Mouse (Mus musculus) right cerebral cortex, adult 18-20 months (tissue): ENCODE measurements around the gene Lypd4.
A peak's percentile ranks its signal among the peaks of the same experiment; 100 is the strongest.
"Not testable (repeated sequence)": the region's sequence is repeated elsewhere in the genome, so short reads cannot be mapped to it uniquely, and the experiment has no call there.

Experiments used
- DNase-seq: peaks from one replicate; pipeline ENCODE4 v3.0.0; 2022; ENCODE audit warnings: mixed read lengths

The Lypd4 gene

GRCm38 (mm10) chr7:24869532-24870165 is at the start of gene Lypd4, which contains the start of gene Dmrtc2:
Gene Lypd4 (minus strand): TSS chr7:24869941.
Gene Dmrtc2 (plus strand): TSS chr7:24870057.
- DNase-seq: no peak

- DNase-seq: no peak
Measured at GRCm38 (mm10) chr7:24918763-24919323, 49.1 kb upstream of the Lypd4 start.

- DNase-seq: no peak
Measured at GRCm38 (mm10) chr7:24912480-24912879, 42.7 kb upstream of the Lypd4 start.

- DNase-seq: no peak
Measured at GRCm38 (mm10) chr7:24907211-24907748, 37.5 kb upstream of the Lypd4 start.

GRCm38 (mm10) chr7:24906551-24906950 is 36.8 kb upstream of the Lypd4 start:
- DNase-seq: no peak

- peak; percentile 40 for DNase-seq
Measured at GRCm38 (mm10) chr7:24904936-24905335, 35.2 kb upstream of the Lypd4 start.

- DNase-seq: peak; percentile 99
Measured at GRCm38 (mm10) chr7:24904070-24904483, 34.3 kb upstream of the Lypd4 start.

GRCm38 (mm10) chr7:24903444-24903825 is 33.7 kb upstream of the Lypd4 start:
- no peak for DNase-seq

GRCm38 (mm10) chr7:24902630-24903443 is 33.1 kb upstream of the Lypd4 start, which contains the start of gene Arhgef1:
Gene Arhgef1 (plus strand): TSS chr7:24902912.
- DNase-seq: peak; percentile 33

GRCm38 (mm10) chr7:24902264-24902629 is 32.5 kb upstream of the Lypd4 start:
- no peak for DNase-seq

GRCm38 (mm10) chr7:24901842-24902241 is 32.1 kb upstream of the Lypd4 start:
- no peak for DNase-seq

GRCm38 (mm10) chr7:24901114-24901513 is 31.4 kb upstream of the Lypd4 start:
- DNase-seq: no peak

- no peak for DNase-seq
Measured at GRCm38 (mm10) chr7:24897959-24898358, 28.2 kb upstream of the Lypd4 start.

- no peak for DNase-seq
Measured at GRCm38 (mm10) chr7:24897224-24897623, 27.5 kb upstream of the Lypd4 start, which contains the start of gene Cd79a. Gene Cd79a (plus strand): TSS chr7:24897381.

GRCm38 (mm10) chr7:24896269-24896668 is 26.5 kb upstream of the Lypd4 start:
- DNase-seq: no peak

GRCm38 (mm10) chr7:24895749-24896148 is 26.0 kb upstream of the Lypd4 start:
- not testable (repeated sequence) for DNase-seq

GRCm38 (mm10) chr7:24892125-24892583 is 22.4 kb upstream of the Lypd4 start:
- no peak for DNase-seq

- DNase-seq: no peak
Measured at GRCm38 (mm10) chr7:24891241-24892124, 21.7 kb upstream of the Lypd4 start.

GRCm38 (mm10) chr7:24890281-24891216 is 20.8 kb upstream of the Lypd4 start:
- DNase-seq: peak; percentile 71

- DNase-seq: no peak
Measured at GRCm38 (mm10) chr7:24889431-24890220, 19.9 kb upstream of the Lypd4 start.
